Mouse (Mus musculus) testis, adult 2 months (tissue): Measurements from ENCODE around the gene Arhgap29.

Experiments
- CTCF ChIP-seq: fragments of 200-500 bp; IDR thresholded peaks from 2 replicates; pipeline ENCODE4 v1.5.1; 2012; ENCODE audit warnings: low read depth, mild to moderate bottlenecking, inconsistent platforms, low read length, moderate library complexity; ENCODE audit not compliant: control insufficient read depth, insufficient read depth, insufficient replicate concordance
- POLR2A ChIP-seq: fragments of 200-500 bp; IDR thresholded peaks from 2 replicates; pipeline ENCODE4 v1.6.1; 2012; ENCODE audit warnings: low read depth, mild to moderate bottlenecking, inconsistent platforms, low read length, moderate library complexity; ENCODE audit not compliant: control insufficient read depth

GRCm38 (mm10) chr3:122034240-122034639 is 81.9 kb downstream of the Arhgap29 start:
- TF ChIP-seq POLR2A (no peak), CTCF (no peak)
